Mouse (Mus musculus): ENCODE results near the gene Zfp799. TPM values are rescaled to one million over a fixed set of nuclear protein-coding genes. Genes with fewer than 3 reads are reported as not detected.

Gene Zfp799
- polyA plus RNA-seq, 1 experiment from 2014 or later = 17.3 TPM

DNA sequence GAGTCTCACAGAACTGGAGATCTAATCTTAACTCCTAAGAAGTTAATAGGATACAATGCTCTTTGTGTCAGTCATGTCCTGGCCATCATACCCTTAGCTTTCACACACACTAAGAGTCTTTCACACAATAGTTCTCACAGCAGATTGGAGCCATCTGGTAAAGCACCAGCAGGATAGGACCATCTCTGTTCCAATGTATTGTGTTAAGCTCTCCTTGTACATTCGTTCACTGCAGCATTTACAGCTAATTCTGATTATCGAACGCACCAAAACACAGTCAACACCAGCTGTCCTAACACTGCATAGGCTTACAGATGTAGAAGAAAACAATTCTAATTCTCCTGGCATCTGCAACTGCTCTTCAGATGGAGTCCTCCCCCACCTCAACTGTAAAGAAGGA, 52.5 kb downstream of the Zfp799 start:
- ATAC-seq (ENCODE audit: low FRiP score, low read depth) = no peak
- H3K27me3 ChIP-seq (replicated peaks) = no peaks in the 10 kb centered on the region
- WGBS = over 99% methylated on average over 3 of the region's 3 CpGs
- peaks cover 63% of the 10 kb centered on the region for H3K36me3 ChIP-seq
- no peak overlapping the region for H3K4me3 ChIP-seq
- H3K9ac ChIP-seq = no peak overlapping the region
- H3K4me2 ChIP-seq (replicated peaks) = no peak overlapping the region
- no peak overlapping the region for H3K27ac ChIP-seq
- no peaks in the 10 kb centered on the region for H3K9me3 ChIP-seq
- H3K4me1 ChIP-seq = no peaks in the 10 kb centered on the region

DNA sequence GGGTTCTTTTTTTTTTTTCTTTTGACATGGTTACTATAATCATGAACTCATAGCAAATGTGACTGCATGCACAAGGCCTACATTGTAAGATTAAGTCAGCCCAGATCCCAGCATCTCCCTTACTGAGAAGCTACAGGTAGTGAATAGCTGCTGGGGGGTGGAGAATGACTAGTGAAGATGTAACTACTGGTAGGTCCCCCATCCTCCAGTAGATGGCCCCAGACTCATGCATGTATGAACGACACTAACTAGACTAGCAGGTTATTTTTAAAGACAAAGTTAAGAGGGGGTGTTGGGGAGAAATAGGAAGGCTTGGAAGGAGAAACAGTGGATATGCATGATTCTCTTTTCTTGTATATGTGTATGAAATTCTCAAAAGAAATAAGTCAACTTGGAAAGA, 58.8 kb downstream of the Zfp799 start:
- H3K9ac ChIP-seq = no peak overlapping the region
- H3K27ac ChIP-seq = no peak overlapping the region
- WGBS = 91% methylated on average over 1 of the region's 1 CpGs
- H3K4me2 ChIP-seq (replicated peaks) = no peak overlapping the region
- H3K36me3 ChIP-seq = peaks cover 88% of the 10 kb centered on the region
- H3K4me3 ChIP-seq = no peak overlapping the region
- H3K4me1 ChIP-seq = no peaks in the 10 kb centered on the region
- peaks cover 14% of the 10 kb centered on the region for H3K9me3 ChIP-seq
- H3K27me3 ChIP-seq (replicated peaks) = no peaks in the 10 kb centered on the region
- no peak for ATAC-seq (ENCODE audit: low FRiP score, low read depth)

DNA sequence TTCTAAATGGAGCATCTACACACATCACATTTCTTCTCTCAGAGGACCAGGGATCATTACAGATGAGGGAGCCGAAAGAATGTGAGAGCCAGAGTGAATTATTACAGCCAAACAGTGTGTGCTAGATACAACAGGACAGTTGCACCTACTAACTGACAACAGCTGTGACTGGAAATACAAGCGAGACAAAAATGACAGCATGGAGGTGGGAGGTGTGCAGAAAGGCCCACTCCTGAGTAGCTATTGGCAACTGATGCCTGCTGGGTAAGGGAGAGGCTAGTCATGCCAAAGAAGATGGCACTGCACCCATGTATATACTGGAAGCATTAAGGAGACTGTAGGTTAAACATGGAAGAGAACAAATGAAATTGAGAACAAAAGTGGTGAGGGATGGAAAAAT, 63.6 kb downstream of the Zfp799 start:
- H3K27ac ChIP-seq = no peak overlapping the region
- WGBS = 94% methylated on average over 2 of the region's 2 CpGs
- no peak overlapping the region for H3K4me2 ChIP-seq (replicated peaks)
- no peak for ATAC-seq (ENCODE audit: low FRiP score, low read depth)
- H3K9ac ChIP-seq = no peak overlapping the region
- H3K36me3 ChIP-seq = peaks cover 68% of the 10 kb centered on the region
- H3K9me3 ChIP-seq = peaks cover 25% of the 10 kb centered on the region
- H3K4me1 ChIP-seq = no peaks in the 10 kb centered on the region
- no peaks in the 10 kb centered on the region for H3K27me3 ChIP-seq (replicated peaks)
- no peak overlapping the region for H3K4me3 ChIP-seq

Other genes starting within 250 kb of the Zfp799 start
- not detected in 2 replicates for gene Cyp4f37, start 209.0 kb downstream of the Zfp799 start, polyA plus RNA-seq (2016; fragmentation: Nextera tagmentation; extraction: Ambion mirVana)
- not detected in 2 replicates for gene Cyp4f40, start 171.4 kb downstream of the Zfp799 start, polyA plus RNA-seq (2016; fragmentation: Nextera tagmentation; extraction: Ambion mirVana)
- 0.22 and 0.84 TPM in 2 replicates for gene Cyp4f15, start 144.6 kb downstream of the Zfp799 start, polyA plus RNA-seq (2016; fragmentation: Nextera tagmentation; extraction: Ambion mirVana)
- gene Zfp871, start 42.0 kb downstream of the Zfp799 start, polyA plus RNA-seq (2016; fragmentation: Nextera tagmentation; extraction: Ambion mirVana) = 39.9 and 44.9 TPM in 2 replicates
- gene Zfp811, start 20.3 kb downstream of the Zfp799 start, polyA plus RNA-seq (2016; fragmentation: Nextera tagmentation; extraction: Ambion mirVana) = 43.4 and 44.3 TPM in 2 replicates
- gene Zfp870, start 61.4 kb upstream of the Zfp799 start, polyA plus RNA-seq (2016; fragmentation: Nextera tagmentation; extraction: Ambion mirVana) = 6.5 and 7.9 TPM in 2 replicates
- gene Cyp4f14, start 87.1 kb upstream of the Zfp799 start, polyA plus RNA-seq (2016; fragmentation: Nextera tagmentation; extraction: Ambion mirVana) = not detected in 2 replicates
- gene Cyp4f13, start 117.1 kb upstream of the Zfp799 start, polyA plus RNA-seq (2016; fragmentation: Nextera tagmentation; extraction: Ambion mirVana) = 4.7 and 5.6 TPM in 2 replicates
- 8.7 and 10.3 TPM in 2 replicates for gene Zfp472, start 135.6 kb upstream of the Zfp799 start, polyA plus RNA-seq (2016; fragmentation: Nextera tagmentation; extraction: Ambion mirVana)
- 16.9 and 19.4 TPM in 2 replicates for gene Zfp952, start 162.9 kb upstream of the Zfp799 start, polyA plus RNA-seq (2016; fragmentation: Nextera tagmentation; extraction: Ambion mirVana)
- 21.6 and 22.8 TPM in 2 replicates for gene Zfp763, start 203.1 kb upstream of the Zfp799 start, polyA plus RNA-seq (2016; fragmentation: Nextera tagmentation; extraction: Ambion mirVana)
- not detected in 2 replicates for gene 4921501E09Rik, start 237.8 kb upstream of the Zfp799 start, polyA plus RNA-seq (2016; fragmentation: Nextera tagmentation; extraction: Ambion mirVana)

Data from neural tube, embryonic 12.5 days (tissue).